8 mouse cellular contexts compared by ENCODE assay signal in the genomic region with DNA sequence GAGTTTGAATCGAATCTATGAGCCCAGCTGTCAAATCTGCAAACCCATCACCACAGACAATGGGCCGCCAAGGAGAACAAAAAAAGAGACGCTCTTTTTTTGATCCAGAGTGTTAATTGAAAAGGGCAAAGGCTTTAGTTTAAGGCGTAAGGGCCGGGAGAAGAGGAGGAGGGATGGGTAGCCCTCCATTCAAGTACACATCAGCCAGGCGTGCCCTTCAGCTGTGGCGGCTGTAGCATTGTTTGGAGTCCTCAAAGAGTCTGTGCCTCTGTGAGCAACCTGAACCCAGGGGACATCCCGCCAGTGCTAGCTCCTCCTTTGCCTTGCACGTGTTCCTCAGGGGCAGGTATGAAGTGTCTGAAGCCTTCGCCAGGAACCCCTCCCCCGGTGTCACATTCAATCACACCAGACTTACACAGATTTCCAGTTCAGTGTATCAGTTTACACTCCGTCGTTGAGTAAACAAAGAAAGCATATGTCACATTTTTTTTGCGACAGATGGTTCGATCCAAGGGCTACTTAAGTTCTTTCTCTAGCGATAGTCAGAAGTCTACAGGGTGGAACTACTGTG. TPM values are rescaled to one million over a fixed set of nuclear protein-coding genes. Genes with fewer than 3 reads are reported as not detected.
DNase-seq lines count a peak whose midpoint lies in the region; ATAC-seq lines count a peak whose summit lies in the region.

No protein-coding gene starts in this region.

- H3K9ac ChIP-seq in kidney, embryonic 16.5 days (replicated peaks; ENCODE audit: low read length): peak overlapping the region; percentile 75; the same call in 1 of the 2 replicates
- no peak overlapping the region for H3K9ac ChIP-seq in limb, embryonic 11.5 days (ENCODE audit: low read length)
- peak overlapping the region; percentile 65 for H3K9ac ChIP-seq in neural tube, embryonic 15.5 days (replicated peaks)

- peaks cover 8% of the 10 kb centered on the region; the same call in 1 of the 2 replicates for H3K27me3 ChIP-seq in kidney, embryonic 16.5 days (ENCODE audit: insufficient read depth, low read length)
- H3K27me3 ChIP-seq in embryonic facial prominence, embryonic 10.5 days (replicated peaks; ENCODE audit: low read depth, poor library complexity, severe bottlenecking): peaks cover 98% of the 10 kb centered on the region
- H3K27me3 ChIP-seq in limb, embryonic 11.5 days (ENCODE audit: control insufficient read depth, insufficient read depth, low read length): peaks cover 28% of the 10 kb centered on the region
- H3K27me3 ChIP-seq in neural tube, embryonic 15.5 days (replicated peaks): no peaks in the 10 kb centered on the region

- peak overlapping the region; percentile 99 for H3K4me2 ChIP-seq in kidney, embryonic 16.5 days (replicated peaks; ENCODE audit: low read depth, low read length)
- H3K4me2 ChIP-seq in limb, embryonic 11.5 days (ENCODE audit: low read depth, severe bottlenecking): peak overlapping the region; percentile 94; the same call in 1 of the 2 replicates
- H3K4me2 ChIP-seq in neural tube, embryonic 15.5 days: peak overlapping the region; percentile 82

- H3K9me3 ChIP-seq in kidney, embryonic 16.5 days (ENCODE audit: low read length): no peaks in the 10 kb centered on the region
- H3K9me3 ChIP-seq in embryonic facial prominence, embryonic 10.5 days: no peaks in the 10 kb centered on the region
- H3K9me3 ChIP-seq in limb, embryonic 11.5 days (ENCODE audit: control insufficient read depth, low read length): no peaks in the 10 kb centered on the region
- no peaks in the 10 kb centered on the region for H3K9me3 ChIP-seq in neural tube, embryonic 15.5 days (replicated peaks)

- H3K4me3 ChIP-seq in kidney, embryonic 16.5 days (ENCODE audit: low read length): peak overlapping the region; percentile 69
- peak overlapping the region; percentile 67 for H3K4me3 ChIP-seq in embryonic facial prominence, embryonic 10.5 days
- peak overlapping the region; percentile 47; the same call in 1 of the 2 replicates for H3K4me3 ChIP-seq in limb, embryonic 11.5 days (ENCODE audit: low read depth, low read length)
- H3K4me3 ChIP-seq in neural tube, embryonic 15.5 days (replicated peaks): peak overlapping the region; percentile 53

- 6% methylated on average over 16 of the region's 16 CpGs for WGBS in kidney, embryonic 16.5 days
- WGBS in embryonic facial prominence, embryonic 10.5 days: 5% methylated on average over 16 of the region's 16 CpGs
- 12% methylated on average over 16 of the region's 16 CpGs for WGBS in limb, embryonic 11.5 days
- WGBS in neural tube, embryonic 15.5 days: 4% methylated on average over 16 of the region's 16 CpGs

- no peaks in the 10 kb centered on the region for H3K36me3 ChIP-seq in kidney, embryonic 16.5 days (ENCODE audit: insufficient read depth, low read length)
- H3K36me3 ChIP-seq in embryonic facial prominence, embryonic 10.5 days (replicated peaks): no peaks in the 10 kb centered on the region
- H3K36me3 ChIP-seq in limb, embryonic 11.5 days (ENCODE audit: control insufficient read depth, insufficient read depth, low read length): no peaks in the 10 kb centered on the region
- no peaks in the 10 kb centered on the region for H3K36me3 ChIP-seq in neural tube, embryonic 15.5 days

- DNase-seq in kidney, adult 11 months: no peak
- peak; percentile 73 for DNase-seq in embryonic facial prominence, embryonic 10.5 days (ENCODE audit: low spot score)
- DNase-seq in limb, embryonic 11.5 days (ENCODE audit: low spot score): peak; percentile 60
- no peak for DNase-seq in yolk sac, embryonic 10.5 days (ENCODE audit: low spot score)
- no peak for DNase-seq in adrenal gland, postnatal 4 days (ENCODE audit: low spot score in 2 of 2)

- H3K27ac ChIP-seq in kidney, embryonic 16.5 days (ENCODE audit: low read length): no peak overlapping the region
- peak overlapping the region; percentile 72; the same call in 1 of the 2 replicates for H3K27ac ChIP-seq in embryonic facial prominence, embryonic 10.5 days (replicated peaks)
- H3K27ac ChIP-seq in limb, embryonic 11.5 days (replicated peaks; ENCODE audit: low read depth, low read length): no peak overlapping the region
- peak overlapping the region; percentile 82 for H3K27ac ChIP-seq in neural tube, embryonic 15.5 days (replicated peaks)

- H3K4me1 ChIP-seq in kidney, embryonic 16.5 days (ENCODE audit: insufficient read depth, low read length): peaks cover 40% of the 10 kb centered on the region
- H3K4me1 ChIP-seq in embryonic facial prominence, embryonic 10.5 days: peaks cover 66% of the 10 kb centered on the region
- H3K4me1 ChIP-seq in limb, embryonic 11.5 days (ENCODE audit: control insufficient read depth, insufficient read depth, low read length): peaks cover 20% of the 10 kb centered on the region
- H3K4me1 ChIP-seq in neural tube, embryonic 15.5 days: peaks cover 51% of the 10 kb centered on the region

- ATAC-seq in kidney, embryonic 16.5 days (ENCODE audit: low FRiP score, low TSS enrichment): peak; percentile 36
- ATAC-seq in limb, embryonic 11.5 days (ENCODE audit: insufficient number of reproducible peaks, low FRiP score, low TSS enrichment, low read depth): no peak
- ATAC-seq in neural tube, embryonic 15.5 days (ENCODE audit: low FRiP score): no peak
- no peak for ATAC-seq in megakaryocyte, adult 5-6 weeks (ENCODE audit: poor library complexity, severe bottlenecking)

RNA-seq across cellular contexts. Expression of a gene that starts 0.9 kb away (rescaled TPM):
- 66.9 and 75.0 TPM in 2 replicates for polyA plus RNA-seq in kidney, embryonic 16.5 days (2015; fragmentation: Nextera tagmentation; extraction: Ambion mirVana)
- 13.4 and 15.4 TPM in 2 replicates for polyA plus RNA-seq in embryonic facial prominence, embryonic 10.5 days (2016; fragmentation: Nextera tagmentation; extraction: Ambion mirVana)
- 5.6 and 5.8 TPM in 2 replicates for polyA plus RNA-seq in limb, embryonic 11.5 days (2014; fragmentation: Nextera tagmentation; extraction: Ambion mirVana)
- 65.1 and 70.0 TPM in 2 replicates for polyA plus RNA-seq in neural tube, embryonic 15.5 days (2015; fragmentation: Nextera tagmentation; extraction: Ambion mirVana)
- total RNA-seq in adrenal gland, postnatal 4 days (2021): 1 to 10 TPM; 6.7 to 8.2 TPM
- 0.21 TPM in 1 of 2 replicates, not detected in the other for total RNA-seq in megakaryocyte, adult 5-6 weeks (2015)
- 0.28 and 0.48 TPM in 2 replicates for total RNA-seq in megakaryocyte, adult 5-6 weeks (2017)

RNA-seq across cellular contexts. Expression of a gene that starts 55.2 kb away (rescaled TPM):
- polyA plus RNA-seq in kidney, embryonic 16.5 days (2015; fragmentation: Nextera tagmentation; extraction: Ambion mirVana): not detected in 2 replicates
- polyA plus RNA-seq in embryonic facial prominence, embryonic 10.5 days (2016; fragmentation: Nextera tagmentation; extraction: Ambion mirVana): not detected in 2 replicates
- polyA plus RNA-seq in limb, embryonic 11.5 days (2014; fragmentation: Nextera tagmentation; extraction: Ambion mirVana): not detected in 2 replicates
- not detected in 2 replicates for polyA plus RNA-seq in neural tube, embryonic 15.5 days (2015; fragmentation: Nextera tagmentation; extraction: Ambion mirVana)
- not detected for total RNA-seq in adrenal gland, postnatal 4 days (2021)
- not detected in 2 replicates for total RNA-seq in megakaryocyte, adult 5-6 weeks (2015)
- total RNA-seq in megakaryocyte, adult 5-6 weeks (2017): not detected in 2 replicates

Comparison
In these comparisons a context has a peak if more than half of its experiments do, and no peak if none do; other contexts are left out.
1. H3K27ac ChIP-seq: peak in embryonic facial prominence, embryonic 10.5 days (single experiment) and neural tube, embryonic 15.5 days (single experiment); none in kidney, embryonic 16.5 days (single experiment) and limb, embryonic 11.5 days (single experiment).
2. DNase-seq: peak in embryonic facial prominence, embryonic 10.5 days (single experiment) and limb, embryonic 11.5 days (single experiment); none in kidney, adult 11 months (single experiment), yolk sac, embryonic 10.5 days (single experiment) and adrenal gland, postnatal 4 days (0 of 2).
3. Peak in every context shown above with its lines, with median percentiles within 50 percentile points of each other: H3K4me2 ChIP-seq and H3K4me3 ChIP-seq.